Mouse (Mus musculus): ENCODE measurements around the gene Yod1.

DNA sequence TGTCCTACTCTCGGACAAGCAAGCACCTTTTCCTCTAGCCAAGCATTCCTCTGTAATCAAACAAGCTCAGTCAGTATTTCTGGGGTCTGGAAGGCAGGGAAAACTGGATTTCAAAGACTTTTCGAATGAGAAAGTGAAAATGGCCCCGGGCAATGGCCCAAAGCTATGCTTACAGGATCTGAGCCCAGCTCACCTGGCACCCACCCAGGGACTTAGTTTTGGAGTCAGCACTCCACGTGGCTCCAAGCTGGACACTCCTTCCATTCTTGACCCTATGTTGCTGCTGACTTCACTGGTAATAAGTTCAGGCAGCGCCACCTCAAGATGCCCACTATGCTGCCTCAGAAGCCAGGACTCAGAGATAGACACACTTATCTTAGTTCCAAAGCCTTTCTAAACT lies 49.9 kb downstream of the Yod1 start:
- no peak for TF ChIP-seq CTCF (IDR thresholded peaks at IDR 0.05 in 2 of 3, conservative IDR thresholded peaks at IDR 0.05 in 1 of 3; ENCODE audit: control insufficient read depth in 1 of 3, insufficient read depth in 1 of 3, low read depth in 2 of 3, low read length in 3 of 3, poor library complexity in 1 of 3, severe bottlenecking in 1 of 3)
- TF ChIP-seq POLR2A (IDR thresholded peaks at IDR 0.05; ENCODE audit: control insufficient read depth in 1 of 2, insufficient read depth in 1 of 2, low read depth in 1 of 2, low read length in 2 of 2, poor library complexity in 1 of 2), result no peak
- no peak for TF ChIP-seq GATA1 (IDR thresholded peaks at IDR 0.05; ENCODE audit: low read depth, low read length)
- no peak for TF ChIP-seq ZKSCAN1 (IDR thresholded peaks at IDR 0.05; ENCODE audit: low read depth, low read length)
- TF ChIP-seq NRF1 (IDR thresholded peaks at IDR 0.05; ENCODE audit: insufficient read depth, low read depth, low read length, poor library complexity, severe bottlenecking), result no peak
- TF ChIP-seq JUND (IDR thresholded peaks at IDR 0.05; ENCODE audit: low read depth, low read length), result no peak
- no peak for TF ChIP-seq TBP (IDR thresholded peaks at IDR 0.05; ENCODE audit: low read depth, low read length)
- no peak for TF ChIP-seq CHD1 (IDR thresholded peaks at IDR 0.05; ENCODE audit: low read depth, low read length)
- no peak for TF ChIP-seq MAX (IDR thresholded peaks at IDR 0.05; ENCODE audit: low read length)

Measured in MEL (cell line).